Mouse (Mus musculus) embryo, embryonic 10 days (tissue): ENCODE measurements at regions not wholly inside any gene's neighbourhood (a gene's known extent, or its start where the extent isn't known, plus 50 kb on each side); places are given as distances from the start of the nearest gene placed in this dataset.

Experiments
- DNase-seq: peaks from one replicate; pipeline ENCODE4 v3.0.0-alpha.2; 2015; ENCODE audit warnings: low spot score

GRCm38 (mm10) chr12:112335641-112336040, 153.6 kb upstream of the A530016L24Rik start:
- DNase-seq: no peak

- DNase-seq: no peak
Observed at GRCm38 (mm10) chr12:112336691-112337295, 152.5 kb upstream of the A530016L24Rik start.

- no peak for DNase-seq
Observed at GRCm38 (mm10) chr12:112337443-112337842, 151.8 kb upstream of the A530016L24Rik start.

- DNase-seq: no peak
Observed at GRCm38 (mm10) chr12:112338976-112339375, 150.3 kb upstream of the A530016L24Rik start.

GRCm38 (mm10) chr12:112339481-112340179, 149.6 kb upstream of the A530016L24Rik start:
- DNase-seq: no peak

- no peak for DNase-seq
Observed at GRCm38 (mm10) chr12:112340248-112340647, 149.0 kb upstream of the A530016L24Rik start.

- no peak for DNase-seq
Observed at GRCm38 (mm10) chr12:112341726-112342469, 147.3 kb upstream of the A530016L24Rik start.

- DNase-seq: no peak
Observed at GRCm38 (mm10) chr12:112343064-112343463, 146.2 kb upstream of the A530016L24Rik start.

- no peak for DNase-seq
Observed at GRCm38 (mm10) chr12:112344285-112344684, 145.0 kb upstream of the A530016L24Rik start.

GRCm38 (mm10) chr12:112345797-112346196, 143.5 kb upstream of the A530016L24Rik start:
- DNase-seq: no peak

GRCm38 (mm10) chr12:112348116-112348515, 141.1 kb upstream of the A530016L24Rik start:
- DNase-seq: no peak

GRCm38 (mm10) chr12:112349676-112350318, 139.5 kb upstream of the A530016L24Rik start:
- DNase-seq: no peak

GRCm38 (mm10) chr12:112350733-112351132, 138.5 kb upstream of the A530016L24Rik start:
- DNase-seq: no peak

GRCm38 (mm10) chr12:112363349-112363748, 125.9 kb upstream of the A530016L24Rik start:
- DNase-seq: no peak

GRCm38 (mm10) chr12:112367221-112367620, 122.0 kb upstream of the A530016L24Rik start:
- DNase-seq: no peak

GRCm38 (mm10) chr12:112368112-112368511, 121.1 kb upstream of the A530016L24Rik start:
- no peak for DNase-seq

GRCm38 (mm10) chr12:112369581-112370371, 119.5 kb upstream of the A530016L24Rik start:
- no peak for DNase-seq

- DNase-seq: no peak
Observed at GRCm38 (mm10) chr12:112372234-112373050, 116.8 kb upstream of the A530016L24Rik start.

- no peak for DNase-seq
Observed at GRCm38 (mm10) chr12:112373966-112374365, 115.3 kb upstream of the A530016L24Rik start.

GRCm38 (mm10) chr12:112376236-112376635, 113.0 kb upstream of the A530016L24Rik start:
- no peak for DNase-seq

- DNase-seq: no peak
Observed at GRCm38 (mm10) chr12:112376701-112377100, 112.5 kb upstream of the A530016L24Rik start.
